Mouse (Mus musculus): ENCODE results near the gene Cmtr1.
A peak's percentile ranks its signal among the peaks of the same experiment; 100 is the strongest.

DNA sequence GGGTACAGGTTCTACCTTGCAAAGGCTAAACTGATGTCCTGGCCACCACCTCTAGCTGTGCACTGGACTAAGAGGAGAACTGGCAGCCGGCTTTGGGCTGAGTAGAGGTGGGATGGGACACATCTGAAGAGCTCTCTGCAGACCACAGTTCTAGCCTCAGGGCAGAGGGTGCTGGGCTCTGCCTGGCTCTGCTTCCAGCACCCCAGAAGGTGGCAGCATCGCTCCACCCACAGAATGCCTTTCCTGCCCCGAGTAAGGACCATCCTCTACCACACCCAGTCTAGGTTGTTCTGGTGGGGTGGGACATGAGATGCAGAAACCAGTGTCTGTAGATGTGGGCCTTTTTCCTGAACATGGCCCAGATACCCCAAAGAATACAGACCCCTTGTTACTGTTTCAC is 44.4 kb downstream of the Cmtr1 start:
- TF ChIP-seq CTCF (IDR thresholded peaks at IDR 0.05; ENCODE audit: control insufficient read depth, insufficient read depth, low read length) (peak; percentile 86), POLR2A (IDR thresholded peaks at IDR 0.05; ENCODE audit: borderline replicate concordance, control insufficient read depth, low read depth, low read length) (no peak)
